Mouse (Mus musculus): ENCODE results near the gene Frmd6.

DNA sequence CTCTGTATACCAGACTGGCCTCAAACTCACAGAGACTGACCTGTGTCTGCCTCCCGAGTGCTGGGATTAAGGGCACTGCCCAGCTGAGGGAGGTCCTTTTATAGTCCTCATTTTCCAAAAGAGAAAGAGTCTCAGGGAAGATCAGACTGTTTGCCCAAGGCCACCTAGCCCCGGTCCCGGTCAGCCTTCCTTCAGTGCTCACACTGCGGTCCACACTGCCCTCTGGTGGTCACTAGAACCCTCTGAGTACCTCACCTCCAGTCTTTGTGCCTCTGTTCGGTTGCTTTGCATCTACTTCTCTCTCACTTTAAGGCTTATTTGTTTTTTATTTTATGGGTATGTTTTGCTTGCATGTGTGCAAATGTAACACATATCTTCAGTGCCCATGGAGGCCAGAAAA lies 85.7 kb downstream of the Frmd6 start:
- TF ChIP-seq POLR2A (IDR thresholded peaks at IDR 0.05; ENCODE audit: insufficient read length, low read depth) (no peak), USF1 (IDR thresholded peaks at IDR 0.05; ENCODE audit: low read depth) (no peak), SRF (IDR thresholded peaks at IDR 0.05; ENCODE audit: control insufficient read depth, insufficient read length, low read depth) (no peak), REST (IDR thresholded peaks at IDR 0.05; ENCODE audit: insufficient read depth, insufficient read length) (no peak), E2F4 (IDR thresholded peaks at IDR 0.05; ENCODE audit: insufficient read depth) (no peak), POLR2AphosphoS2 (IDR thresholded peaks at IDR 0.05; ENCODE audit: insufficient read length, low read depth) (no peak), TCF12 (IDR thresholded peaks at IDR 0.05; ENCODE audit: insufficient read depth, poor library complexity, severe bottlenecking) (no peak), TCF3 (IDR thresholded peaks at IDR 0.05; ENCODE audit: insufficient read length, low read depth) (no peak), MYOG (IDR thresholded peaks at IDR 0.05; ENCODE audit: control insufficient read depth in 1 of 3, insufficient read depth in 1 of 3, insufficient read length in 2 of 3, low read depth in 2 of 3) (no peak)
